Mouse (Mus musculus) right cerebral cortex, postnatal 36 days (tissue): ENCODE measurements around the gene Coa5.

Experiments
- DNase-seq, 2 experiments: peaks; one replicate each; pipeline ENCODE4 v3.0.0; 2022; ENCODE audit warnings: low spot score in 2 of 2, mixed read lengths in 1 of 2

Gene Coa5

DNA sequence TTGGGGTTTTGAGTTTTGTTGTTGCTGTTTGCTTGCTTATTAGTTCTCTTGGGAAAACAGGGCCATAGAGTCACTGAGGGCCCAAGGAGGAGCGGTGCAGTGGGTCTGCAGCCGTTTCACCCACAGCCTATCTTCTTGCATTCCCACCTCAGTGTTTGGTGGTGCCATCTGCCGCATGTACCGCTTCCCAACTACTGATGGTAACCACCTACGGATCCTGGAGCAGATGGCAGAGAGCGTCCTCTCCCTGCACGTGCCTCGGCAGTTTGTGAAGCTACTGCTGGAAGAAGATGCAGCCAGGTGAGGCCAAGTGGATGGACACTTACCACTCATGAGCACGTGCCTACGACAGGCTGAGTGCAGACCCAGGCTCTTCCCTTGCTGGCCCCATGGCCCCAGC lies 61.8 kb downstream of the Coa5 start:
- peak; percentile 80 to 82 for DNase-seq
